Mouse (Mus musculus) thymus, postnatal 25 days (tissue): ENCODE measurements at regions not wholly inside any gene's neighbourhood (a gene's known extent, or its start where the extent isn't known, plus 50 kb on each side); places are given as distances from the start of the nearest gene placed in this dataset.

Experiments
- DNase-seq: peaks from one replicate; pipeline ENCODE4 v3.0.0; 2022

GRCm38 (mm10) chr5:128550736-128551135 lies 49.9 kb upstream of the Fzd10 start:
- no peak for DNase-seq

GRCm38 (mm10) chr5:128549811-128550210 lies 50.8 kb upstream of the Fzd10 start:
- no peak for DNase-seq

- DNase-seq, result no peak
Observed at GRCm38 (mm10) chr5:128542049-128542448, 58.6 kb upstream of the Fzd10 start.

- no peak for DNase-seq
Observed at GRCm38 (mm10) chr5:128538646-128539045, 62.0 kb upstream of the Fzd10 start.

GRCm38 (mm10) chr5:128537218-128537617 lies 63.4 kb upstream of the Fzd10 start:
- DNase-seq, result no peak

GRCm38 (mm10) chr5:128536393-128536792 lies 64.3 kb upstream of the Fzd10 start:
- no peak for DNase-seq

- no peak for DNase-seq
Observed at GRCm38 (mm10) chr5:128527241-128527640, 73.4 kb upstream of the Fzd10 start.

GRCm38 (mm10) chr5:128526432-128526831 lies 74.2 kb upstream of the Fzd10 start:
- DNase-seq, result no peak

- DNase-seq, result no peak
Observed at GRCm38 (mm10) chr5:128524377-128525280, 76.0 kb upstream of the Fzd10 start.

GRCm38 (mm10) chr5:128522667-128523066 lies 78.0 kb upstream of the Fzd10 start:
- peak; percentile 39 for DNase-seq

GRCm38 (mm10) chr5:128517336-128517735 lies 83.3 kb upstream of the Fzd10 start:
- no peak for DNase-seq

GRCm38 (mm10) chr5:128515343-128515742 lies 82.5 kb upstream of the Tmem132d start:
- DNase-seq, result peak; percentile 11

GRCm38 (mm10) chr5:128513261-128513660 lies 80.4 kb upstream of the Tmem132d start:
- no peak for DNase-seq

- DNase-seq, result no peak
Observed at GRCm38 (mm10) chr5:128512606-128513005, 79.7 kb upstream of the Tmem132d start.

- DNase-seq, result peak; percentile 9
Observed at GRCm38 (mm10) chr5:128504502-128504901, 71.6 kb upstream of the Tmem132d start.

GRCm38 (mm10) chr5:128499488-128499887 lies 66.6 kb upstream of the Tmem132d start:
- DNase-seq, result no peak

- DNase-seq, result peak; percentile 4
Observed at GRCm38 (mm10) chr5:128499033-128499432, 66.2 kb upstream of the Tmem132d start.

GRCm38 (mm10) chr5:128492541-128492940 lies 59.7 kb upstream of the Tmem132d start:
- DNase-seq, result no peak

- peak; percentile 3 for DNase-seq
Observed at GRCm38 (mm10) chr5:128491155-128491554, 58.3 kb upstream of the Tmem132d start.

GRCm38 (mm10) chr5:128488872-128489580 lies 56.1 kb upstream of the Tmem132d start:
- DNase-seq, result no peak

- DNase-seq, result no peak
Observed at GRCm38 (mm10) chr5:128487371-128487770, 54.5 kb upstream of the Tmem132d start.

GRCm38 (mm10) chr5:128484116-128484515 lies 51.2 kb upstream of the Tmem132d start:
- no peak for DNase-seq

- DNase-seq, result no peak
Observed at GRCm38 (mm10) chr5:128483441-128483810, 50.5 kb upstream of the Tmem132d start.
